ENCODE assay signal across 8 mouse cellular contexts in genomic region chr12:101957942-101958544, GRCm38 (mm10). TPM values are rescaled to one million over a fixed set of nuclear protein-coding genes. Genes with fewer than 3 reads are reported as not detected.
A peak's percentile ranks its signal among the peaks of the same experiment; 100 is the strongest.
DNase-seq lines count a peak whose midpoint lies in the region; ATAC-seq and TF ChIP-seq lines count a peak whose summit lies in the region.

Gene Atxn3 (minus strand): TSS chr12:101958246.

- H3K4me3 ChIP-seq in hindbrain, postnatal 0 days (ENCODE audit: low read length) = peak within 1 kb of the TSS; percentile 95
- H3K4me3 ChIP-seq in left cerebral cortex, adult 2 months = peak within 1 kb of the TSS; percentile 96

- H3K9ac ChIP-seq in hindbrain, postnatal 0 days (replicated peaks; ENCODE audit: low read length) = peak within 1 kb of the TSS; percentile 83

- H3K36me3 ChIP-seq in hindbrain, postnatal 0 days (ENCODE audit: insufficient read depth, low read length) = no peaks in the 10 kb centered on the region

- H3K9me3 ChIP-seq in hindbrain, postnatal 0 days (ENCODE audit: low read length) = no peaks in the 10 kb centered on the region

- under 1% methylated on average over 53 of the region's 54 CpGs for WGBS in hindbrain, postnatal 0 days

- H3K27ac ChIP-seq in hindbrain, postnatal 0 days = peak within 1 kb of the TSS; percentile 72
- peak within 1 kb of the TSS; percentile 92 for H3K27ac ChIP-seq in left cerebral cortex, adult 2 months

- H3K4me1 ChIP-seq in hindbrain, postnatal 0 days (ENCODE audit: insufficient read depth, low read length) = 0 out of 2 replicates have a peak, but pooled peaks cover 3% of the 10 kb centered on the region

- peak; percentile 64 for TF ChIP-seq CTCF in hindbrain, postnatal 0 days (IDR thresholded peaks at IDR 0.05; ENCODE audit: low read depth)
- TF ChIP-seq CTCF in left cerebral cortex, adult 2 months (IDR thresholded peaks at IDR 0.05) = peak; percentile 57

- ATAC-seq in hindbrain, postnatal 0 days = peak; percentile 100
- peak; percentile 95 for ATAC-seq in megakaryocyte, adult 5-6 weeks (ENCODE audit: poor library complexity, severe bottlenecking)

- intact Hi-C loops in left cerebral cortex, adult 2 months (cut with DNase I) = loop anchor here (2.0 to 10.0 kb wide), 3 partner anchors 45 to 873 kb away; partner anchors contain the start of genes Ppp4r3a and Trip11

- peak within 1 kb of the TSS; percentile 72 for H3K4me2 ChIP-seq in hindbrain, postnatal 0 days (ENCODE audit: low read depth, low read length)

- H3K27me3 ChIP-seq in hindbrain, postnatal 0 days (ENCODE audit: insufficient read depth, low read length) = no peaks in the 10 kb centered on the region

- DNase-seq in T-cell, adult 2 months (ENCODE audit: low spot score) = peak; percentile 97
- peak; percentile 96 to 98 for DNase-seq in cerebellum, postnatal 36 days
- DNase-seq in gastrocnemius, adult 18-20 months (ENCODE audit: low spot score) = peak; percentile 97
- DNase-seq in hindbrain, postnatal 0 days (ENCODE audit: low spot score) = peak; percentile 98
- DNase-seq in left cerebral cortex, adult 2 months (ENCODE audit: extremely low spot score in 1 of 2, low spot score in 2 of 2) = peak; percentile 97 to 98
- DNase-seq in right cerebral cortex, adult 2 months (ENCODE audit: low spot score in 2 of 2) = peak; percentile 96 to 99
- peak; percentile 98 for DNase-seq in urinary bladder, postnatal 14 days (ENCODE audit: low spot score)

RNA-seq across cellular contexts. Expression of gene Atxn3, which starts in this region (rescaled TPM):
- total RNA-seq in gastrocnemius, adult 18-20 months (2021) = 1 to 10 TPM; 4.4 to 4.8 TPM
- total RNA-seq in hindbrain, postnatal 0 days (2014; rRNA removed) = 8.3 and 24.2 TPM in 2 replicates
- polyA plus RNA-seq in hindbrain, postnatal 0 days (2015; fragmentation: Nextera tagmentation; extraction: Ambion mirVana) = 7.6 and 8.9 TPM in 2 replicates
- 10 to 100 TPM; 21.9 to 22.1 TPM for total RNA-seq in left cerebral cortex, adult 2 months (2021)
- 24.4 and 26.8 TPM in 2 replicates for total RNA-seq in megakaryocyte, adult 5-6 weeks (2015)
- total RNA-seq in megakaryocyte, adult 5-6 weeks (2017) = 51.3 and 53.4 TPM in 2 replicates

Comparison
In these comparisons a context has a peak if more than half of its experiments do, and no peak if none do; other contexts are left out.
1. Peak in every context shown above with its lines: DNase-seq, ATAC-seq, H3K4me3 ChIP-seq and H3K27ac ChIP-seq.